Mouse (Mus musculus) stomach, embryonic 15.5 days (tissue): ENCODE results near the gene Hdac1. TPM values are rescaled to one million over a fixed set of nuclear protein-coding genes. Genes with fewer than 3 reads are reported as not detected.

Experiments used
- ATAC-seq: fragments of 200-750 bp; cut with Nextera tagmentation; 2 replicates; pipeline ENCODE4 v1.8.0; 2017; ENCODE audit warnings: low read depth, moderate number of reproducible peaks, moderate TSS enrichment; ENCODE audit not compliant: insufficient read depth, low FRiP score
- H3K27ac ChIP-seq: fragments of 300-500 bp; sonication (generic); 2 replicates; pipeline ENCODE4 v1.5.1; 2015; ENCODE audit warnings: mild to moderate bottlenecking, inconsistent platforms
- H3K27me3 ChIP-seq: fragments of 300-500 bp; sonication (generic); replicated peaks from 2 replicates; pipeline ENCODE4 v1.6.1; 2015; ENCODE audit warnings: inconsistent platforms
- H3K36me3 ChIP-seq: fragments of 300-500 bp; sonication (generic); 2 replicates; pipeline ENCODE4 v1.6.1; 2015; ENCODE audit warnings: inconsistent platforms
- H3K4me1 ChIP-seq: fragments of 300-500 bp; sonication (generic); 2 replicates; pipeline ENCODE4 v1.6.1; 2015; ENCODE audit warnings: inconsistent platforms
- H3K4me2 ChIP-seq: fragments of 300-500 bp; sonication (generic); 2 replicates; pipeline ENCODE4 v1.6.1; 2015; ENCODE audit warnings: mild to moderate bottlenecking, inconsistent platforms
- H3K4me3 ChIP-seq: fragments of 300-500 bp; sonication (generic); replicated peaks from 2 replicates; pipeline ENCODE4 v1.5.1; 2015; ENCODE audit warnings: inconsistent platforms
- H3K9ac ChIP-seq: fragments of 300-500 bp; sonication (generic); 2 replicates; pipeline ENCODE4 v1.6.1; 2015; ENCODE audit warnings: inconsistent platforms
- H3K9me3 ChIP-seq: fragments of 300-500 bp; sonication (generic); 2 replicates; pipeline ENCODE4 v1.6.1; 2016; ENCODE audit warnings: inconsistent platforms
- WGBS: fragments of 180-500 bp; shearing (Covaris S2); methylation state at CpG from one replicate; pipeline ENCODE4 v1.1.7; 2015; 5-methylcytosine and 5-hydroxymethylcytosine counted together
- polyA plus RNA-seq: library from polyadenylated mRNA; unstranded; fragments of >200 nt; fragmentation: Nextera tagmentation; extraction: Ambion mirVana; gene quantifications from 2 replicates; pipeline ENCODE4 v1.2.1, GENCODE M21; 2015

Hdac1 gene
- polyA plus RNA-seq: 197 and 200 TPM in 2 replicates

DNA sequence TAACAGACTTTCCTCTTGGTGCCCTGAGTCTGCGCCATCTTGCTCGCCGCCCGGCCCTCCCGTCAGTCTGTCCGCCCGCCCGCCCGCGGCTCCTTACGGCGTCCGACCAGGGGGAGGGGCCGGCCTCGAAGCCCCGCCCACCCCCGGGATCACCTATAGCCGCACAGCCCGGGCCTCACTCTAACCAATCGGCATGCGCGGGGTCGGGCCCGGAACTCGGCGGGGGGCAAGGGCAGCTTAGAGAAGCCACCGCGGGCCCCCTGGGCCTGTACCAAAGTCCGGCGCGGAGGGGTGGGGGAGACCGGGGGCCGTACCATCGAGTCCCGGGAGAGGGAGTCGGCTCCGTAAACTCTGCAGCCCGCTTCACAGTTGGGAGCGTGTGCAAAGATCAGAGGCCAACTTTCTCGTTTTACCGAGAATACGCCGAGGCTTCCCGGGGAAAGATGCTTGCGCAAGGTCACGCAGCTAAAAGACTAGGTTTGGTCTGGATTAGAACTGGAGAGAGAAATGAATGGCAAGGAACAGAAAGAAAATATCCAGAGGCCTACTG, at the start of gene Hdac1:
Gene Hdac1 (minus strand): TSS at position 122 of the 550 bp plus-strand sequence.
- H3K36me3 ChIP-seq: peaks cover 12% of the 10 kb centered on the region; the same call in 1 of the 2 replicates
- ATAC-seq: peak; percentile 99
- H3K9ac ChIP-seq: peak within 1 kb of the TSS; percentile 57
- WGBS: under 1% methylated on average over 46 of the region's 46 CpGs
- H3K4me3 ChIP-seq: peak within 1 kb of the TSS; percentile 82
- no peaks in the 10 kb centered on the region for H3K9me3 ChIP-seq
- H3K4me2 ChIP-seq: peak within 1 kb of the TSS; percentile 75
- H3K27ac ChIP-seq: peak within 1 kb of the TSS; percentile 80
- no peaks in the 10 kb centered on the region for H3K27me3 ChIP-seq
- peaks cover 15% of the 10 kb centered on the region; the same call in 1 of the 2 replicates for H3K4me1 ChIP-seq

DNA sequence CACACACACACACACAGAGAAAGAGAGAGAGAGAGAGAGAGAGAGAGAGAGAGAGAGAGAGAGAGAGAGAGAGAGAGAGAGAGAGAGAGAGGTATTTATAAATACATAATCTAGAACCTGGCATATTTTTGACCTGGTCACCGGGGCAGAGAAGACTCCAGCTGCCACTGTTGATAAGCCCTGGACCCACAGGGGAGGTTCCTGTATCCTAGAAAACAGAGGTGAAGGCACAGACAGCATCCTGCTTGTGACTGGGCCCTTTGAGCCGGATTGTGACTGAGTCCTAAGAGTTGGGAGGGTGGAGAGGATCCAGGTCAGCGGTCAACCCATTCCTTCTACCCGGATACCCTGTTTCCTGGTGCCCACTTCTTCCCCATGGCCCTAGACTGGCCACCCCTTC, 46.4 kb upstream of the Hdac1 start:
- 83% methylated on average over 4 of the region's 4 CpGs for WGBS
- H3K4me1 ChIP-seq: peaks cover 9% of the 10 kb centered on the region
- no peak overlapping the region for H3K4me2 ChIP-seq
- H3K27me3 ChIP-seq: no peaks in the 10 kb centered on the region
- no peak overlapping the region for H3K4me3 ChIP-seq
- no peaks in the 10 kb centered on the region for H3K9me3 ChIP-seq
- no peak overlapping the region for H3K27ac ChIP-seq
- H3K9ac ChIP-seq: no peak overlapping the region
- 0 out of 2 replicates have a peak, but pooled peaks have one; percentile 49 for ATAC-seq
- peaks cover 30% of the 10 kb centered on the region for H3K36me3 ChIP-seq

DNA sequence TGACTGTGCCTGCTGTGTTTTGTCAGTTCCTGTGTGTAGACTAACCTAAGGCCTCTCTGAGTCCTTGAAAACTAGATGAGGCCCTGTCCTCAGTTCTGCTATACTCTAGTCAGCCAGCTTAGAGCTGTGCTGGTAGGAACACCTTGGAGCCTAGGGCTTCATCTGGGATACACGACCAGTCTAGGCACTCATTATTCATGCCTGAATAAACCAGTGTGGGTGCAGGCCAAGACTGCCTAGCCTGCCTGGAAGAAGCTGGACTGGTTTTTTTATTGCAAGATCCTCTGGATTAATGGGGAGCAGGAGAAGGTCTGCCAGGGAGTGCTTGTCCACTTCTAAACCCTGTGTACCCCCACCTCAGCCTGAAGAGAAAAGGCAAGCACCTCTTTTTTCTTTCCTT, 44.4 kb upstream of the Hdac1 start:
- ATAC-seq: no peak
- H3K4me1 ChIP-seq: peaks cover 9% of the 10 kb centered on the region
- H3K4me2 ChIP-seq: no peak overlapping the region
- no peak overlapping the region for H3K9ac ChIP-seq
- H3K36me3 ChIP-seq: peaks cover 13% of the 10 kb centered on the region
- 44% methylated on average over 1 of the region's 1 CpGs for WGBS
- no peak overlapping the region for H3K27ac ChIP-seq
- H3K27me3 ChIP-seq: no peaks in the 10 kb centered on the region
- H3K4me3 ChIP-seq: no peak overlapping the region
- H3K9me3 ChIP-seq: no peaks in the 10 kb centered on the region

DNA sequence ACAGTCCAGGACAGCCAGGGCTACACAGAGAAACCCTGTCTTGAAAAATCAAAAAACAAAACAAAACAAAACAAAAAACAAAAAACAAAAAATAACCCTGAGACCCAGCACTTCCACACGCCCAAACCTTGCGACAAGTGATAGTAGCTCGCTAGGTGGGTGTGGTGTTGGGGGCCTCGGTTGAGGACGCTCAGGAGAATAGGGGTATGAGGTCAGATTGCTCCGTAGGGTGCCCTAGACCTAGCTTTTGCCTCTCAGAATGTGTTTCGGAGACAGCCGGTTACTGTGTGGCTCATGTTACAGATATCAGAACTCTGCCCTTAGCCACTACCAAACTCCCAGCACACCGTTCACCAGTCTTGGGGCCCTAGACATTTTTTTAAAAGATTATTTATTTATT, 43.3 kb upstream of the Hdac1 start:
- peak overlapping the region; percentile 75 for H3K4me2 ChIP-seq
- ATAC-seq: 0 out of 2 replicates have a peak, but pooled peaks have one; percentile 30
- peaks cover 9% of the 10 kb centered on the region for H3K4me1 ChIP-seq
- H3K4me3 ChIP-seq: peak overlapping the region; percentile 51; the same call in 1 of the 2 replicates
- 73% methylated on average over 9 of the region's 9 CpGs for WGBS
- H3K36me3 ChIP-seq: peaks cover 2% of the 10 kb centered on the region; the same call in 1 of the 2 replicates
- H3K9me3 ChIP-seq: no peaks in the 10 kb centered on the region
- no peak overlapping the region for H3K9ac ChIP-seq
- no peaks in the 10 kb centered on the region for H3K27me3 ChIP-seq
- H3K27ac ChIP-seq: no peak overlapping the region

DNA sequence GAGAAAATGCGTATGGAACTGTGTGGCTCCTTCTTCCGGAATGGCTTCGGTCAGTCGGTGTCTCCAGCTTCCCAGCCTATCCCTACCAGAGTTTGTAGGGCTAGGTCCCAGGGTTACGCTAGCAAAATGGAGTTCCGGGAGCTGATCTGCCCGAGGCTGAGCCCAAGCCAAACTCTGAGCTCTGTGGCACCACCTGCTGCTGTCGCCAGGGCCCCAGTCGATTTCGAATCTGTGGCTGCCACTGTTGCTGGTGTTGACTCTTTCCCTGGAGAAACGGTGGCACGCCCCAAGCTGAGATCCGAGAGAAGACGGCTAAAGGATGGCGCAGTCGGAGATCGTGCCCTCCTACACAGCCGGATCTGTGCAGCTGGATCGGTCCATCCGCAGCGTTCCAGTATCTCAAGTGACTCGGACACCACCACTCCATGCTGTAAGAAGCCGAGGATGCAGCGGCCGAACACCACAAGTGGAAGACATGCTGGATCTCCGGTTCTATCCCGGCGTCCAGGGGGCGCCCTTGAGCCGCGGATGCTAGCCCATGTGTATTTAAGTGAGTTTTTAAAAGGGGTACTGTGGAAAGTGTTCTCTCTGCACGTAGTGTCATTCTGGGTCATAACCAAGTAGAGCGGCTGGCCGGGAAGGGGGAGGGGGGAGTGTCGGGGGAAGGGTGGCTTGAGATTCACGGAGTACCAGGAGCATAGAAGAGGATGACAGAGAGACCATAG, 42.5 kb upstream of the Hdac1 start:
- Histone ChIP-seq H3K36me3 (no peaks in the 10 kb centered on the region), H3K27ac (peak overlapping the region; percentile 81), H3K27me3 (no peaks in the 10 kb centered on the region), H3K9ac (peak overlapping the region; percentile 48; the same call in 1 of the 2 replicates), H3K4me1 (peaks cover 9% of the 10 kb centered on the region), H3K4me3 (peak overlapping the region; percentile 51), H3K9me3 (no peaks in the 10 kb centered on the region), H3K4me2 (peak overlapping the region; percentile 75)
- WGBS: 1% methylated on average over 36 of the region's 36 CpGs
- ATAC-seq: peak; percentile 71

DNA sequence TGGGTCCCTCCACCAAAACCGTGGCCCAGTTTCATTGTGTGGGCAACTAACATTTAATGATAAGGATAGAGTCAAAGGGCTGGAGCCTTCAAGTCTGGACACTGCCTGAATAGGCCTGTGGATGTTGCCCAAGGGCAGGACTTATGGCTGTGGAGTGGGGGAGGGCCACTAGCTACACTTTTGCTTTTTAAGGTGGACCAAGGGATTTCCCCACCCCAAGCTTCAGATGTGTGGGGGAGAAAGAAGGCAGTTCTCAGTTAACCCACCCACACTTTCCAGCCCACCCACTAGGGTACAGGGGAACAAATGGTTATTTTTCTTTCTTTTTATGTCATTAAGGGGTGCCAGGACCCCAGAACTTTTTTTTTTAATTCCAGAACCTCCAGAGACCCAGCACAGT, 41.9 kb upstream of the Hdac1 start:
- Histone ChIP-seq H3K4me1 (peaks cover 9% of the 10 kb centered on the region), H3K4me2 (peak overlapping the region; percentile 75), H3K36me3 (no peaks in the 10 kb centered on the region), H3K9ac (no peak overlapping the region), H3K4me3 (peak overlapping the region; percentile 51), H3K9me3 (no peaks in the 10 kb centered on the region), H3K27ac (peak overlapping the region; percentile 81; the same call in 1 of the 2 replicates), H3K27me3 (no peaks in the 10 kb centered on the region)
- WGBS: 54% methylated on average over 1 of the region's 1 CpGs
- no peak for ATAC-seq

DNA sequence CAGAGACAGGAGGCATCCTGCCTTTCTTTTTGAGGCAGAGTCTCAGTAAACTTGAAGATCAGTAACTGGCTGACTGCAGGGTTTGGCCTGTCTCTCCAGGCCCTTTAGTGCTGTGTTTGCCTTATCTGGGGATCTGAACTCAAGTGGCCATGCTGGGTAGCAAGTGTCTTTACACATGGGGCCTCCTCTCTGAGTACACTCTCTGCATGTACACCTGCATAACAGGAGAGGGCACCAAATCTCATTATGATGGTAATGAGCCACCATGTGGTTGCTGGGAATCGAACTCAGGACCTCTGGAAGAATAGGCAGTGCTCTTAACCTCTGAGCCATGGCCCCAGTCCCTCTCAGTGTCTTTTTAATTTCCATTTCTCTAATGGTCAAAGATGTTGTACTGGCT, 39.7 kb upstream of the Hdac1 start:
- no peaks in the 10 kb centered on the region for H3K36me3 ChIP-seq
- H3K4me2 ChIP-seq: no peak overlapping the region
- peaks cover 9% of the 10 kb centered on the region for H3K4me1 ChIP-seq
- no peak for ATAC-seq
- no peaks in the 10 kb centered on the region for H3K27me3 ChIP-seq
- no peak overlapping the region for H3K9ac ChIP-seq
- 92% methylated on average over 1 of the region's 1 CpGs for WGBS
- no peak overlapping the region for H3K27ac ChIP-seq
- no peaks in the 10 kb centered on the region for H3K9me3 ChIP-seq
- H3K4me3 ChIP-seq: no peak overlapping the region

DNA sequence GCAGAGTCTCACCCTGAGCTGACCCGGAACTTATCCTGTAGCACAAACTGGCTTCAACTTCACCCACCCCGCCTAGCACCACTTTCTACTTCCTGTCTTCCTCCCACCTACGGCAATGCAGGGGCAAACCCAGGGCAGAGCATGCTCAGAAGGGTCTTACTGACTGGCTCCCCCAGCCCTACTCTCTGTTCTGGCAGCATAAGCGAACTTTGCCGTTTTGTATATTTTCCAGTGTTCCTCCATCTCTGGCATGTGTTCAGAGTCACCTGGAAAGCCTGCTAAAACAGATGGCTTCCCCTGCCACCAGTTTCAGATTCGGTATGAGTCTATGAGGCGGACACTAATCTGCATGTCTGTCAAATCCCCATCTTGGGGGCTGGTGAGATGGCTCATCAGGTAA, 37.8 kb upstream of the Hdac1 start:
- WGBS: 50% methylated on average over 7 of the region's 7 CpGs
- Histone ChIP-seq H3K4me1 (peaks cover 9% of the 10 kb centered on the region), H3K9ac (no peak overlapping the region)

DNA sequence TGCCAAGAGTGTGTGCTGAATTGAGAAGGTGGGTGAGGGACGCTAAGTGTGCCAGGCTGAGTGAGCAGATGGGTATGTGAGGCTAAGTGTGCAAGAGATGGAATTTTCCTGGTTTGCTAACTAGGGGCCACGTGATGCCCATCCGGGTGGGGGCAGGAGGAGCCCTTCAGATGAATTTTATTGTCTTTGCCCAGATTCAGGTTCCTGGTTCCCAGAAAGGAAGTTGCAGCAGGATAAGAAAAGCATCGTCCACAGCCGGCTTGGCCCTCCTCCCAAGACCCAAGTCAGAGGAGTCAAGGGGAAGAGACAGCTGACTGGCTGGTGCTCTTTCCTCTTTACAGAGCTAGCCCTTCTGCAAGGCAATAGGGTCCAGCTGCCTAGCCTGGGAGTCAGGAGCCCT, 36.0 kb upstream of the Hdac1 start, which contains the start of gene Fam167b:
Gene Fam167b (minus strand): TSS at position 84 of the 400 bp plus-strand sequence.
- Histone ChIP-seq H3K27me3 (no peaks in the 10 kb centered on the region), H3K27ac (no peak within 1 kb of the TSS), H3K4me1 (no peaks in the 10 kb centered on the region), H3K9ac (no peak within 1 kb of the TSS), H3K4me2 (no peak within 1 kb of the TSS), H3K4me3 (no peak within 1 kb of the TSS), H3K9me3 (no peaks in the 10 kb centered on the region), H3K36me3 (no peaks in the 10 kb centered on the region)
- ATAC-seq: no peak
- 72% methylated on average over 5 of the region's 5 CpGs for WGBS

More for the DNA sequence above, 37.8 kb upstream of the Hdac1 start:
- Histone ChIP-seq H3K27me3 (no peaks in the 10 kb centered on the region), H3K9me3 (no peaks in the 10 kb centered on the region), H3K4me2 (no peak overlapping the region), H3K36me3 (no peaks in the 10 kb centered on the region), H3K4me3 (no peak overlapping the region), H3K27ac (no peak overlapping the region)
- ATAC-seq: no peak

DNA sequence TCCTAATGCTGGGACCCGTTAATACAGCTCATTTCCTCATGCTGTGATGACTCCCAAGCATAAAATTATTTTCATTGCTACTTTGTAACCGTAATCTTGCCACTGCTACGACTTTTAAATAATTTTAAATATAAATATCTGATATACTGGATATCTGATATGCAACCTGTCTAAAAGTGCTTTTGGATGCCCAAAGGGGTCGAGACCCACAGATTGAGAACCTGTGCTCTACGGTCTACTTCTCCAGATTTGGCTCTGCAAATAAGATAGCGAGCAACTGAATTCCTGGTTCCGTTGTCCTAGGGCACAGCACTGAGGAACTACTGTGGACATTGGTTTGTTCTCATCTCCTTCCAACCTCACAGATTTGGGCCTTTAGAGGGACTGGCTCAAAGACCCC, 35.2 kb upstream of the Hdac1 start:
- Histone ChIP-seq H3K9me3 (no peaks in the 10 kb centered on the region), H3K4me2 (no peak overlapping the region), H3K9ac (no peak overlapping the region), H3K4me1 (no peaks in the 10 kb centered on the region), H3K4me3 (no peak overlapping the region), H3K36me3 (no peaks in the 10 kb centered on the region), H3K27ac (no peak overlapping the region), H3K27me3 (no peaks in the 10 kb centered on the region)
- ATAC-seq: no peak
- 75% methylated on average over 7 of the region's 7 CpGs for WGBS

DNA sequence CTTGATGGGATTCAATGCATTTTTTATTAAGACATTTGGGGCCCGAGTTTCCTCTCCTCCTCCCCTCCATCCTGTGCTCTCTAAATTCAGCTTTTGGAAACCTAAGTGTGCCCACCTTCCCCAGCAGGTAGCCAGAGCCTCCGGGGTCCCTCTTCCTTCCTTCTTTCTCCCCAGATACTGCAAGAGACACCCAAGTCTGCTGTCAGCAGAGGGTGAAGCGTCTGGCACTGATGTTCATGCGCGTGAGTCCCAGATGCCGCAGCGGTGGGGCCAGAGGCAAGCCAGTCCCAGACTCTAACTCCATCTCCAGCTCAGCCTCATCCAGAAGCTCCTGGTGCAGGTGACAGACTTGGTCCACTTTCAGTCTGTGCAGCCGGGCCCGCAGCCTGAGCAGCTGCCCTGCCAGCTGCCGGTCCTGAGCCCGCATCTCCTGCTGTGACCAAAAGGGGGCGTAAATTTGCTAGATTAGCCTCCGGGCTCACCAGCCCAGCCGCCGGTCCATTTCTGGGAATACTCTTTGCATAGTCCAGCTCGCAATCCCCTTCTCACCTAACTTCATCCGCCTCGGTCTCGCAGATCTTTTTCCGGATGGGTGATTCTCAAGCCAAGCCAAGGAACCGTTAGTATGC, 34.5 kb upstream of the Hdac1 start:
- H3K9ac ChIP-seq: no peak overlapping the region
- no peaks in the 10 kb centered on the region for H3K36me3 ChIP-seq
- no peaks in the 10 kb centered on the region for H3K9me3 ChIP-seq
- H3K27ac ChIP-seq: no peak overlapping the region
- no peak overlapping the region for H3K4me3 ChIP-seq
- H3K27me3 ChIP-seq: no peaks in the 10 kb centered on the region
- no peaks in the 10 kb centered on the region for H3K4me1 ChIP-seq
- 32% methylated on average over 21 of the region's 21 CpGs for WGBS
- H3K4me2 ChIP-seq: no peak overlapping the region
- no peak for ATAC-seq
